In genomic region chr5:126735733-126736132, GRCm38 (mm10) we compare ENCODE assay signal across 12 mouse cellular contexts.
"Had no signal": no experiment of that assay in that cellular context is flagged by ENCODE, and none has a peak within 500 bp of the region (broad histone marks: within the 10 kb centered on the region; RNA-seq: fewer than 3 reads in every experiment).

No protein-coding gene starts in this region.

- H3K4me2 ChIP-seq: kidney, embryonic 15.5 days; limb, embryonic 15.5 days; liver, embryonic 12.5 days; lung, embryonic 14.5 days; midbrain, embryonic 11.5 days had no signal

- ATAC-seq: liver, embryonic 12.5 days; midbrain, embryonic 16.5 days had no signal

- H3K4me1 ChIP-seq: liver, embryonic 12.5 days had no signal

- H3K9ac ChIP-seq: kidney, embryonic 15.5 days; limb, embryonic 15.5 days; liver, embryonic 12.5 days; lung, embryonic 14.5 days had no signal

- H3K4me3 ChIP-seq: kidney, embryonic 15.5 days; limb, embryonic 15.5 days; liver, embryonic 12.5 days had no signal

- H3K27ac ChIP-seq: kidney, embryonic 15.5 days; limb, embryonic 15.5 days; liver, embryonic 12.5 days had no signal

- H3K9me3 ChIP-seq: kidney, embryonic 15.5 days; limb, embryonic 15.5 days had no signal

- H3K27me3 ChIP-seq: kidney, embryonic 15.5 days; limb, embryonic 15.5 days; liver, embryonic 12.5 days had no signal

- DNase-seq: kidney, adult 18-20 months; kidney, postnatal 25 days; lung, embryonic 14.5 days; lung, postnatal 10 days; lung, postnatal 4 days; right cerebral cortex, postnatal 25 days; thymus, postnatal 36 days had no signal

- H3K36me3 ChIP-seq: kidney, embryonic 15.5 days; limb, embryonic 15.5 days; liver, embryonic 12.5 days had no signal
